Mouse (Mus musculus) frontal cortex, adult (tissue): Measurements from ENCODE around the gene Gm42791.
A peak's percentile ranks its signal among the peaks of the same experiment; 100 is the strongest.

ENCODE experiments used
- ATAC-seq: cut with Nextera tagmentation; 2 replicates; pipeline ENCODE4 v1.9.2; 2017; ENCODE audit warnings: mild to moderate bottlenecking, moderate library complexity, mixed read lengths; ENCODE audit not compliant: low TSS enrichment

Gene Gm42791

GRCm38 (mm10) chr5:148928382-148929115 lies 66.4 kb downstream of the Gm42791 start:
- ATAC-seq: peak; percentile 96

GRCm38 (mm10) chr5:148927717-148928223 lies 67.2 kb downstream of the Gm42791 start:
- no peak for ATAC-seq

- no peak for ATAC-seq
Observed at GRCm38 (mm10) chr5:148924586-148924985, 70.4 kb downstream of the Gm42791 start.

- no peak for ATAC-seq
Observed at GRCm38 (mm10) chr5:148924051-148924450, 70.9 kb downstream of the Gm42791 start.

- ATAC-seq: no peak
Observed at GRCm38 (mm10) chr5:148923408-148923807, 71.5 kb downstream of the Gm42791 start.

GRCm38 (mm10) chr5:148922773-148923172 lies 72.2 kb downstream of the Gm42791 start:
- ATAC-seq: no peak

- no peak for ATAC-seq
Observed at GRCm38 (mm10) chr5:148918049-148918448, 76.9 kb downstream of the Gm42791 start.

GRCm38 (mm10) chr5:148916775-148917174 lies 78.2 kb downstream of the Gm42791 start:
- ATAC-seq: no peak

- no peak for ATAC-seq
Observed at GRCm38 (mm10) chr5:148912262-148912661, 82.7 kb downstream of the Gm42791 start.

GRCm38 (mm10) chr5:148910066-148910465 lies 84.9 kb downstream of the Gm42791 start:
- no peak for ATAC-seq

- ATAC-seq: peak; percentile 73
Observed at GRCm38 (mm10) chr5:148909402-148909801, 85.5 kb downstream of the Gm42791 start.

- ATAC-seq: peak; percentile 53; the same call in 1 of the 2 replicates
Observed at GRCm38 (mm10) chr5:148909057-148909395, 85.9 kb downstream of the Gm42791 start.

GRCm38 (mm10) chr5:148908191-148909056 lies 86.5 kb downstream of the Gm42791 start:
- no peak for ATAC-seq

- ATAC-seq: no peak
Observed at GRCm38 (mm10) chr5:148906305-148906704, 88.6 kb downstream of the Gm42791 start.

GRCm38 (mm10) chr5:148904846-148905245 lies 90.1 kb downstream of the Gm42791 start:
- no peak for ATAC-seq

GRCm38 (mm10) chr5:148899361-148899760 lies 95.6 kb downstream of the Gm42791 start:
- ATAC-seq: no peak

- ATAC-seq: no peak
Observed at GRCm38 (mm10) chr5:148897941-148898417, 97.0 kb downstream of the Gm42791 start.

GRCm38 (mm10) chr5:148897069-148897702 lies 97.8 kb downstream of the Gm42791 start:
- ATAC-seq: peak; percentile 89

GRCm38 (mm10) chr5:148896515-148896914 lies 98.4 kb downstream of the Gm42791 start:
- no peak for ATAC-seq

GRCm38 (mm10) chr5:148895833-148896232 lies 99.1 kb downstream of the Gm42791 start:
- no peak for ATAC-seq

GRCm38 (mm10) chr5:148895034-148895433 lies 99.9 kb downstream of the Gm42791 start:
- no peak for ATAC-seq

- ATAC-seq: no peak
Observed at GRCm38 (mm10) chr5:148890237-148890636, 104.7 kb downstream of the Gm42791 start.
